Mouse (Mus musculus) hindbrain, embryonic 12.5 days (tissue): ENCODE results near the gene Zfp651. TPM values are rescaled to one million over a fixed set of nuclear protein-coding genes. Genes with fewer than 3 reads are reported as not detected.

ENCODE experiments used
- polyA plus RNA-seq: library from polyadenylated mRNA; unstranded; fragments of >200 nt; fragmentation: Nextera tagmentation; extraction: Ambion mirVana; gene quantifications from 2 replicates; pipeline ENCODE4 v1.2.1, GENCODE M21; 2016

The Zfp651 gene
- polyA plus RNA-seq, 1 experiment from 2014 or later, result 12.4 TPM

Other genes with a start within 250 kb of the Zfp651 start
- 0.33 TPM in 1 of 2 replicates, not detected in the other for gene Lyzl4, start 117.2 kb upstream of the Zfp651 start, polyA plus RNA-seq
- gene Vipr1, start 116.6 kb upstream of the Zfp651 start, polyA plus RNA-seq, result 0.44 and 0.66 TPM in 2 replicates
- gene Sec22c, start 53.8 kb upstream of the Zfp651 start, polyA plus RNA-seq, result 25.9 and 28.7 TPM in 2 replicates
- 103 and 130 TPM in 2 replicates for gene Ss18l2, start 49.0 kb upstream of the Zfp651 start, polyA plus RNA-seq
- gene Nktr, start 40.2 kb upstream of the Zfp651 start, polyA plus RNA-seq, result 77.5 and 85.3 TPM in 2 replicates
- gene Klhl40, start 18.3 kb downstream of the Zfp651 start, polyA plus RNA-seq, result 0.48 and 2.7 TPM in 2 replicates
- gene Hhatl, start 33.2 kb downstream of the Zfp651 start, polyA plus RNA-seq, result 0.13 and 0.15 TPM in 2 replicates
- gene Ccdc13, start 80.1 kb downstream of the Zfp651 start, polyA plus RNA-seq, result 2.9 and 4.4 TPM in 2 replicates
- 139 and 144 TPM in 2 replicates for gene Higd1a, start 99.0 kb downstream of the Zfp651 start, polyA plus RNA-seq
- 1.2 and 1.3 TPM in 2 replicates for gene Ackr2, start 139.0 kb downstream of the Zfp651 start, polyA plus RNA-seq
- not detected in 2 replicates for gene Cyp8b1, start 157.0 kb downstream of the Zfp651 start, polyA plus RNA-seq
- 1.8 and 2.6 TPM in 2 replicates for gene Fam198a, start 191.7 kb downstream of the Zfp651 start, polyA plus RNA-seq
- gene Pomgnt2, start 237.8 kb downstream of the Zfp651 start, polyA plus RNA-seq, result 14.7 and 17.3 TPM in 2 replicates